Mouse (Mus musculus) embryo, embryonic 9.5 days (tissue): ENCODE measurements around the gene Defb13.
"Not testable (repeated sequence)": the region's sequence is repeated elsewhere in the genome, so short reads cannot be mapped to it uniquely, and the experiment has no call there.

Source experiments
- DNase-seq: peaks from one replicate; pipeline ENCODE4 v3.0.0-alpha.2; 2017; ENCODE audit errors: extremely low spot score

Gene Defb13

DNA sequence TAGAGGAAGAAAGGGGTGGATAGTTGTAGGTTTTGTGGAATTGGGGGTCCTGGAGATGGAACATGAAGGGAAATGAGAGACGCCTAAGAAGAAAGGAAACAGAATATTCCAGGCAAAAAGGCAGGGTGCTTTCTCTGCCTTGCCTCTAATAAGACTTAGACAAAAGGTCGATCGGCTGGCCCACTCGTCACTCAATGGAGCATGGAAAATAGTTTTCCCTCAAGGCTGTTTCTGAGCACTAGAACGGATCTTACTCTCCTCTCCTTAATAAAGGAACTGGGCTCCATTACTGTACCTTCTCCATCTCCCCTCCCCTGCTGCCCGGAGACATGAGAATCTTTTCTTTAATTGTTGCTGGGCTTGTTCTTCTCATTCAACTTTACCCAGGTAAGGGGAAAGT is at the start of gene Defb13:
TSS of gene Defb13 (plus strand) at position 301 of the 400 bp plus-strand sequence.
- no peak for DNase-seq

DNA sequence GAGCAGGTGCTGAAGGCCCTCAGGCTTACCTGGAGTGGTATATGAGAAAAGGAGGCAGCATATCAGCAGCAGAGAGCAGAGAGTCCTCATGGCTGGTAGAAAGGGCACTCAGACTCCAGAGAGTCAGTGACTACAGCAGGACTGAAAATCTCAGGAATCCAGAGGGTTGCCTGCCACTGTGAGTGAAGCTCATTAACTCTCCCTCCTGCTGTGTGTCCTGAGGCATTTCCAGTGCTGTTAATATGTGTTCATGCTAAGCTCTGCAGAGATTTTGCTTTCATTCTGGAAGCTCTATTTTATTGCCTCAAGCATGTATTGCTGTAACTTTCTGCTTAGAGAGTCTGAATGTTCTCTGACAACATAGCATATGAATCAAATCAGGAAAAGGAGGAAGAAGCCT is 40.3 kb upstream of the Defb13 start, which contains the start of gene Defb11:
TSS of gene Defb11 (minus strand) at position 123 of the 400 bp plus-strand sequence.
- DNase-seq = not testable (repeated sequence)

DNA sequence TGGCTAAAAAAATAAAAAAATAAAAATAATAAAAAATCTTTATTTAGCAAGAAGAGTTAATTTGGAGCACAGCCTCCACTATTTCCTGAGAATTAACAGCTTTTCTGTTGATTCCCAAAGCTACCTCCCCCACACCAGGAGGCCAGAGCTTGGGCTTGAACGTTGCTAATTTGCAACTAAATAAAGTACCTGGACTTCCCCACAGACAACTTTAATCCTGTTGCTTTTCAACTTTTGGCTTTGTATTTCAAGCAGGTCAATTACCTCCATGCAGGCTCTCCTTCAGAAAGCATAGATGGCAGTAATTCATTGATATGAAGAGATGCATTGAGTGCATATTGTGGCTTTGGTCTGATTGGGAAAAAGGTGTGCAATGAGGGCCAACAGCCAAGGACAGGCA is 34.6 kb upstream of the Defb13 start:
- no peak for DNase-seq

DNA sequence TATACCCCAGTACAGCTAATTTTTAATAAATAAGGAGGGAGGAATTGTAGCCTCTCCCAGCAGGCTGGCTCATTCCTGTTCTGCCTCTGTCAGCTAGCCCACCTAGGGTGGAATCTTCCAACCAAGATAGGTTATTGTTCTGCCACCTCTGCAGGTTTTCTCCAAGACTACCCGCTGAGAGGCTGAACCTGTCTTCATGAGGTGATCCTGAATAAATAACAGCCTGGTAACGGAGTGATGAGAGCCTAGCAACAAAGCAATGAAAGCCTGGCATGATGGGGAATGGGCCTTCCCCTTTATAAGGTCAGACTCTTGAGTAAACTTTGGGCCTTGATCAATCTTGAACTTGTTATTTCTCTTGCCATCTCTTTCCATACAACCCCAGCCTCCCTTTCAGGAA is 34.0 kb upstream of the Defb13 start:
- no peak for DNase-seq

- no peak for DNase-seq
Measured at GRCm38 (mm10) chr8:21915625-21916024, 30.9 kb upstream of the Defb13 start.

DNA sequence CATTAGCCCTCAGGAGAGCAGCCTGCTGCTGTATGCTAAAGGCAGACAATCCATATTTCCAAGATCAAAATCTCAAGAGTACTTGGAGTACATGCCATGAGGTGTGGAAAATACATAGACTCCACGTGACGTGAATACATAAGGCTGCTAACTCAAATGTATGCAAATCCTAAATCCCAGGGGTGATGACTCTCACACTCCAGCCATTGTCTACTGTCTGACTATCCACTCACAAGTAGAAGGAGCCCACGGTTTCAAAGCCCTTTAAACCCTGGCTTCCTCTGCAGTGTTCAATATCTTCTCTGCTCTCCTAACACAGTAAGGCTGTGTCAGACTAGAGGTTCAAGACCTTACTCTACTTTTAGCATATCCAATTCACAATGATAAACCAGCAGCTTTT is 15.8 kb upstream of the Defb13 start:
- not testable (repeated sequence) for DNase-seq

DNA sequence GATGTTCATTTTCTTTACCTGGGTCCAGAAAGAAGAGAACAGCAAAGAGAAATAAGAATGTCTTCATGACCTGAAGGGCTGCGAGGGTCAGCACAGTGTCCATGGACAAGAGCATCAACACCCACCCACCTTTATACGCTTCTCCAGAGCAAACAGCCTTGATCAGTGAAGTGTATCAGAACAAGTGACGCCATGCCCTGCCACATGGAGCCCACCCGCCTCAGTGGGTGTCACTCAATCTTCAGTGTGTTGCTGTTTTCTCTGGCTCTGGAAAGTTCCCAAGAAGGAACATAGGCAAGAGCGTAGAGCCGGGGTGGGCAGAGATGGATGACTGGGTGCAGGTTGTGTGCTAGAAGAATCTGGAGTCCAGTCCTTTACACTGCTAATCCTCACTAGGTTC is 14.0 kb upstream of the Defb13 start, which contains the start of gene Defb15:
TSS of gene Defb15 (minus strand) at position 101 of the 400 bp plus-strand sequence.
- DNase-seq = no peak

DNA sequence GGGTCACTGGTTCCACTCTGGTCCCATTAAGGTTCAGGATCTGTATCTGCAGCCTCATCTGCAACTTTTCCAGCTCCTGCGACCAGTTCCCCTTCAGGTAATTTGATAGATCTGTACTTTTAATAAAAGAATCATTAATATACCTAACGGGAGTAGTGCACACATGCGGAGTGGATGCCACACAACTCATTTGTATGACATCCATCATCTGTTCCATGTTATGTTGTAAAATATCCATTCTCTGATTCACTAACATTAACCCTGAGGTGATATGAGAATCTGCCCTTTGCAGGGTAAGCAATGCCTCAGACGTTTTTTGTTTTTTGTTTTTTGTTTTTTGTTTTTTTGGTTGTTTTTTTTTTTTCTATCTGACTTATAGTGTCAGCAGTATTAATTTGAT is 8.5 kb upstream of the Defb13 start, which contains the start of gene Defb35:
TSS of gene Defb35 (plus strand) at position 301 of the 400 bp plus-strand sequence.
- DNase-seq = not testable (repeated sequence)

DNA sequence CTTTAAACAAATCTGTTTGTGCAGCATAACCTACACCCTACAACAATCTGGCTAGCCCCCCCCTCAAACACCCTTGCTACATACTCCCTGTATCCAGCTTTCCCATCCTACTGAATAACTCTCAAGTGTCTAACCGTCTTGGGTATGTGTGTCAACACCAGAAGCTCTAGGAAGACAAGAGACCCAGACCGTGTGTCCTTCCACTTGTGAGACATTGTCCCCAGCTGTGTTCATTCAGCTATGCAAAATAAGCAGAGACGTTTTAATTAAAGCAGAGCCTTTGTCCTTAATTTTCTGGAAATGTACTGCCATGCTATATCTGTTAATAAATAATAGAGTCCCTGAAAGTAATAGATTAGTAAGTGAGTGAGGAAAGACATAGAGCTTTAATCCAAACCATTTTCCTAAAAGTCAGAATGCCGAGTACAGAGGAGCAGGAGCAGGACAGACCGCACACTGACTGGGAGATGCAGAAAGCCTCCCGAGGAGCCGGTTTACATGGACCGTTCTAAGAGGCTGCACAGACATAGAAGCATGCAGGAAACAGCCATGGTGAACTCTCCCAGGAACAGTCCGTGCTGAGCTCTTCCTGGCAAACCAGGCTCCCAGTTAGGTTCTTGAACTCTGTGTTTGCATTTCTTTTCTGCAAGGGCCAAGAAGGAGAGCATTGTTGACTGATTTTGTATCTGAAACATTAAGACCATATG is 902 bp downstream of the Defb13 start:
- DNase-seq = no peak

- DNase-seq = peak; percentile 14
Measured at GRCm38 (mm10) chr8:21955321-21955720, 8.8 kb downstream of the Defb13 start.

DNA sequence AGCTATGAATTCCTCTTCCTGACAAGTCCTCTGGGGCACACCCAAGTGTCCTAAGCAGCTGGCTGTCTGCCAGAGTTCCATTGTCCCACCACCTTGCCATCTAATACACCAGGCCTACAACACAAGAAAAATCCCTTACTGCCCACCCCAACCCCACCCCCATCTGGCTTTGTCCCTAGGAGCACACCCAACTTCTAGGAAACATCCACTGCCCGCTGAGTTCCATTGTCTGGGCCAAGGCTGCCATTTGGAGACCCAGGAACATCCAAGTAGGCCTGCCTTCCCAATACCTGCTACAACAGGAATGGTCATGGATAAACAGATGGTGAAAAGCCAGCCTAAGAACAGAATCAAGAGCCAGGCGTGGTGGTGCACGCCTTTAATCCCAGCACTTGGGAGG is 9.8 kb downstream of the Defb13 start:
- no peak for DNase-seq

DNA sequence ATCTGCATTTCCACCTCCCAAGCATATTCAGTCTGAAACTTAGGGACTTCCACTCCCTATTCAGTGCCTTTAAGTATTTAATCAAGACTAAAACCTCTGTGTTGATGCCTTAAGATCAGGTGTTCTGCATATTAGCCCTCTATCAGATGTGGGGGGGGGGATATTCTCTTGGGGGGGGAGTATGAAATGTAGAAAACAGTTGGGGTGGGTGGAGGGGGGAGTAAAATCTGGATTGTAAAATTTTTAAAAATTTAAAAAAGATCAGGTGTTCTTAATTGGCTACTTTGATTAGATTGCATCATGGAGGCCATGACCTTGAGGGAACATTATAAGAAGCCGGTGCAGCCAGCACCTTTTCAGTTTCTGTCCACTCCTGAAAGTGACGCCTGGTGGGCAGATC is 11.9 kb downstream of the Defb13 start, which contains the start of gene Fam90a1a:
TSS of gene Fam90a1a (plus strand) at position 301 of the 400 bp plus-strand sequence.
- no peak for DNase-seq

GRCm38 (mm10) chr8:21966646-21967045 is 20.1 kb downstream of the Defb13 start:
- DNase-seq = no peak

DNA sequence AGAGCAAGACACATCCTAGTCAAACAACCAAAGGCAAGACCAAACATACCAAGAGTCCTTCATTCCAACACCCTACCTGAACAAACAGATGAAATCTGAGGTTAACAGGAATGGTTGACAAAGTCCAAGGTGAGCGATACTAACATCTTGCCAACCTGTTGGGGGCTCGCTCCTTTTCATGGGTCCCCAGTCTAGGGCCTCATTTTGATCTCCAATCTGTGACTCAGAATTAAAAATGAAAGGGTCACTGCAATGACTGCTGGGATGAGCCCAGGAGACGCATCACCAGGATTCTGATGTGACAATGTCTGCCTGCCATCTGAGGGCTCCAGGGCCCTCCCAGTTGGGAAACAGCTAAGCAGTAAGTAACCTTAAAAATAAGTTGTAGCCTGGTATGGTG is 22.9 kb downstream of the Defb13 start, which contains the start of gene Ccdc70:
TSS of gene Ccdc70 (plus strand) at position 301 of the 400 bp plus-strand sequence.
- DNase-seq = no peak

DNA sequence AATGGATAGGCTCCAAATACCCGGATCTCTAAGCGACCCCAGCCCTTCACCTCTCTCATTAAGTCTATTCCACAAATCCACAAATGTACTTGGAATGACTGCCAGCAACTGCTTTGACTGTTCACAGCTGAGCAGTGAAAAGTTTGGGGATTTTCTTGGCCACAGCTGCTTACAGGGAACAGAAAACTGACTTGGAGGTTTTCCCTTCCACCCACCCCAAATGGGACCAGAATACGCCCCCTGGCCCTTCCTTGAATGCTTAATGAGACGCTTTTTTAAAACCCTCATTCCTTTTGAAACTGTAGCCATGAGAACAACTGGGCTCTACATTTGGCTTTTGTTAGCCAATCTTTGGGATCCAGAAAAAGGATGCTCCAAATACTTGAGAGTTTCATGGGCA is 31.6 kb downstream of the Defb13 start:
- DNase-seq = no peak

DNA sequence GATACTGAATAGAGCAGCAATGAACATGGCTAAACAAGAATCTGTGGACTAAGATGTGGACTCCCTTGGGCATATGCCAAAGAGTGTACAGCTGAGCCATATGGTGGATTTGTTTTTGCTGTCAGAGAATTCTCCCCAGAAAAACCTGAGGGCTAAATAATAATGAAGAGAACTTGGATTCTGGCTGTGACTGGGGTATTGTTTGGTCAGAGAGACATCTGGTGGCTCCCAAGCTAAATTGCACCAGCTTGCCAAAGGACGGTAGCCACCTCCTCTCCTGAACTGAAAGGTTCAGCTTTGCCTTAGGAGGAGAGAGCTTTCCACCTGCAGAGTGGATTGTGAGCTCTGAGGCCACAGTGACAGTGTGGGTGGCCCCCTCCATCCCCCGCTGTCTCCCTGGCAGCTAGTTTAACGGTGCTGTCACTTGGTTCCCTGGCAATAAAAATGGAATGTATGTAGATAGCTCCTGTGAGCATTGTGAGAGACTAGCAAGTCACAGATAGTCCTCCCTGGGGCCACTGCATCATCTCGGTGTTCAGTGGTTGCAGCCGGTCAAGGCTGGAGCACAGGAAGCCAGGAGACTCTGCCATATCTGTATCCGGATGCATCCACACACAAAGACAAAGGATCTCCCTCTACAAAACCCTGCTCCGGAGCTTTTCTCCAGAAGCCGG is 35.2 kb downstream of the Defb13 start:
- DNase-seq = peak; percentile 10

GRCm38 (mm10) chr8:21992184-21992583 is 45.6 kb downstream of the Defb13 start:
- peak; percentile 29 for DNase-seq

- no peak for DNase-seq
Measured at GRCm38 (mm10) chr8:21995181-21995580, 48.6 kb downstream of the Defb13 start.
